Mouse (Mus musculus) embryonic fibroblast, embryonic 13.5 days (primary cell): ENCODE data around the gene Itga4.

Source experiments
- CTCF ChIP-seq: IDR thresholded peaks from 2 replicates; pipeline ENCODE4 v1.5.1; 2011; ENCODE audit warnings: mild to moderate bottlenecking, control low read depth, low read length, moderate library complexity, borderline replicate concordance; ENCODE audit not compliant: insufficient read depth
- POLR2A ChIP-seq: IDR thresholded peaks from 2 replicates; pipeline ENCODE4 v1.6.1; 2011; ENCODE audit warnings: low read depth, mild to moderate bottlenecking, control low read depth, low read length, moderate library complexity

- TF ChIP-seq POLR2A, result no peak
- TF ChIP-seq CTCF, result no peak
These were observed 4.1 kb downstream of the Itga4 start for GRCm38 (mm10) chr2:79259326-79259725.
